Mouse (Mus musculus): ENCODE measurements around the gene Mrap2.

The Mrap2 gene

DNA sequence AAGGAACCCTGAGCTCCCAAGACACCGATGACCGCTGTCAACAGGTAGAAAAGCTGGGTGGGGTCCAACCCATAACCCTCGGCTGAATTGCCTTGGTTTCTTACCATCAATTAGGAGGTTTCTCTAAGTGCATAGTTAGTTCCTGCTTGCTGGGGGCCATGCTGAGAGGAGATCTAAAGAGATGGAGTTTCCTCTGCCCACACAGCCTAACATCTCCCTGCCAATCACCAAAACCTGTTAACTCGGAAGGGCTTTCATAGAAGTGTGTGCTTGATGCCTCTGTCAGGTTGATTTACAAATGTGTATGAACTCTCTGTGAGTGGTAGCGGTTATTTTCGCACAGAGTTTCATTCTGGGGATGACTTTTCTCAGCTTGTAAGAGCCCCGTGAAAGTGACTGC lies 34.4 kb downstream of the Mrap2 start:
- DNase-seq (ENCODE audit: low spot score) = no peak

DNA sequence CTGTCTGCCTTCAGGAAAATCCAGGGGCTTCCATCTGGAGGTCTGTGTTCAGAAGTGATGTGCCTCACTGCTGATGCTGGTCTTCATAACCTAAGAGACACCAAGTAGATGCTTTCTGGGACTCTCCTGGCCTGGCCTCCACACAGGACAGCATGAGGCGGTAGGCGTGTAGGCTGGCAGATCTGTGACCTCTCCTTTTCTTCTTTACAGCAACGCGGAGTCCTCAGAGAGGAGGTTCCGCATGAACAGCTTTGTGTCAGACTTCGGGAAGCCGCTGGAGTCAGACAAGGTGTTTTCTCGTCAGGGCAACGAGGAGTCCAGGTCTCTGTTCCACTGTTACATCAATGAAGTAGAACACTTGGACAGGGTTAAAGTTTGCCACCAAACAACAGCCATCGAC lies 38.1 kb downstream of the Mrap2 start:
- DNase-seq (ENCODE audit: low spot score) = no peak

- DNase-seq (ENCODE audit: low spot score) = no peak
Observed at GRCm38 (mm10) chr9:87187336-87187735, 43.2 kb downstream of the Mrap2 start.

DNA sequence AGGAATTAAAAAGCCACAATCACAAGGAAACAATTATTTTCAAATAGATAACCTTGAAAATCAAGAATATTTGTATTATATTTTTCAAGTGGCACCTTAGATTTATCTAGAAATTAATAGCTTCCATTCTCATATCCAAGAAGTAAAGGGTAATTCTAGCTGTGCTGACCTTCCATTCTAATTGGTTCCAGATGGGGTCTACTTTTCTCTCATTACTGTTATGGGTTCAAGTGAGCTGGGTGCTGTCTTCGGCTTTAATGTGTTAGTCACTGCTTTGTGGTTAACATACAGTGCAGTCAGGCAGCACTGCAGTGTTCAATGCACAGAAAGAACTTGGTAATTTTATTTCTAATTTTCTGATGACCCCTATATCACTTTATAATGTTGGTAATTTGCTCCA lies 49.6 kb downstream of the Mrap2 start:
- no peak for DNase-seq (ENCODE audit: low spot score)

- DNase-seq (ENCODE audit: low spot score) = no peak
Observed at GRCm38 (mm10) chr9:87197277-87197676, 53.2 kb downstream of the Mrap2 start.

GRCm38 (mm10) chr9:87198036-87198435 lies 53.9 kb downstream of the Mrap2 start:
- no peak for DNase-seq (ENCODE audit: low spot score)

DNA sequence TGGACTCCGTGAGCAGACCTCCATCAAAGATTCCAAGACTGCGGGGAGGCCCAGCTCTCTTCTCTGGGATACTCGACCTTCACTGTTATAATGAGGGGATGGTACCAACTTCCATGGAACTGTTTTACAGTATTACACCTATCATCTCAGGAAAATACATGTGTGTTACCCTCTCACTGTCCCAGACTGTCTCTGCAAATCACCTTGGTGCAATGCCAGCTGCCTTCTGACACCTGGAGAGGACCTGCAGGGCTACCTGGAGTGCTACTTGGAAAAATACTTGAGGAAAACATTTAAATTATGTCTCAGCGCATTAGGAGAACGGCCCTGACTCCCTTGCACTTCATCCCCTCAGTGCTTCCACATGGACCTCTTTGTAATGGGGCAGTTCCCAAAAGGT lies 56.3 kb downstream of the Mrap2 start:
- no peak for DNase-seq (ENCODE audit: low spot score)

GRCm38 (mm10) chr9:87200919-87201318 lies 56.8 kb downstream of the Mrap2 start:
- no peak for DNase-seq (ENCODE audit: low spot score)

DNA sequence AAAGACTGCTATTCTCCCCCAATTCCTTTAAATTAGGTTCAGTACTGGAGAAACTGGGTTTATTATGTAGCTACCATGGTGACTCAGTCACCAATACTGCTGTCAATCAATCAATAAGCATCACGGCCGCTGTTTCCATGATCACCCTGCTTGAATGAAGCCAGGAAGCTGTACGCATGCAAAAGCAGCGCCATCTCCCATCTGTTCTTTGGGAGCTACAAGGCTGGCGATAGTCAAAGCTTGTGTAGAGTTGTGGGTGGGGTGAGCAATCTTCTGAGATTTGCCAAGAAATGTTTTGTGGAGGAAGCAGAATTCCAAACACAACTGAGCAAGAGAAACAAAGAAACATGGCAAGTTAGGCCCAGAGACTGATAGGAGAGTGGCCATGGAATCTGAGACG lies 58.3 kb downstream of the Mrap2 start:
- DNase-seq (ENCODE audit: low spot score) = no peak

- DNase-seq (ENCODE audit: low spot score) = no peak
Observed at GRCm38 (mm10) chr9:87210830-87211339, 66.8 kb downstream of the Mrap2 start.

- no peak for DNase-seq (ENCODE audit: low spot score)
Observed at GRCm38 (mm10) chr9:87213204-87213603, 69.1 kb downstream of the Mrap2 start.

Measured in ovary, adult 18-20 months (tissue).